Mouse (Mus musculus) testis, adult 2 months (tissue): ENCODE measurements around the gene Gab2.

Experiments
- CTCF ChIP-seq: fragments of 200-500 bp; IDR thresholded peaks from 2 replicates; pipeline ENCODE4 v1.5.1; 2012; ENCODE audit warnings: low read depth, mild to moderate bottlenecking, inconsistent platforms, low read length, moderate library complexity; ENCODE audit not compliant: control insufficient read depth, insufficient read depth, insufficient replicate concordance
- POLR2A ChIP-seq: fragments of 200-500 bp; IDR thresholded peaks from 2 replicates; pipeline ENCODE4 v1.6.1; 2012; ENCODE audit warnings: low read depth, mild to moderate bottlenecking, inconsistent platforms, low read length, moderate library complexity; ENCODE audit not compliant: control insufficient read depth

GRCm38 (mm10) chr7:97304471-97304870 lies 223.1 kb downstream of the Gab2 start:
- no peak for TF ChIP-seq CTCF
- TF ChIP-seq POLR2A: no peak; the same call in 1 of the 2 replicates
